Mouse (Mus musculus): ENCODE results near the gene Tldc1. TPM values are rescaled to one million over a fixed set of nuclear protein-coding genes. Genes with fewer than 3 reads are reported as not detected.

The Tldc1 gene
- polyA plus RNA-seq, 1 experiment from 2014 or later, result 5.4 TPM

DNA sequence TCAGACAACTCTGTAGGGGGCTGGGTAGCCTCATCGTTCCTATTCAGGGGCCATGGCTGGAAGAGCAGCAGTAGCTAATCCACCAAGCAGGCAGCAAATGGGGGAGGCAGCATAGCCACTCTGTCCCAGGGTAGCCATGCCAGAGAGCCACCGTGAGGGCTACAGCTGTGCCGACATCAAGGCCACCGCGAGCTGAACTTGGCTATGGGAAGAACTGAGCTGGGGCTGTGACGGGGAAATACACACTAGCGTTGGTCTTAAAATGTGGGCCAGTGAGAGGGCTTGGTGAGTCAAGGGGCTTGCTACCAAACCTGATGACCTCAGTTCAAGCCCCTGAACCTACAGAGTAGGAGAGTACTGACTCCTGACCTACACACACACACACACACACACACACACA is 6.5 kb upstream of the Tldc1 start:
- Histone ChIP-seq H3K27ac (replicated peaks; ENCODE audit: low read depth, low read length) (no peak overlapping the region), H3K4me3 (ENCODE audit: low read depth, low read length) (no peak overlapping the region), H3K36me3 (ENCODE audit: control insufficient read depth, insufficient read depth, low read length) (no peaks in the 10 kb centered on the region), H3K4me2 (ENCODE audit: low read depth, low read length) (no peak overlapping the region), H3K9ac (ENCODE audit: low read depth, low read length) (no peak overlapping the region), H3K9me3 (ENCODE audit: control insufficient read depth, low read length) (no peaks in the 10 kb centered on the region), H3K4me1 (ENCODE audit: control insufficient read depth, insufficient read depth, low read length) (no peaks in the 10 kb centered on the region), H3K27me3 (replicated peaks; ENCODE audit: control insufficient read depth, insufficient read depth, low read length) (no peaks in the 10 kb centered on the region)
- DNase-seq (ENCODE audit: low spot score) (no peak), ATAC-seq (ENCODE audit: low read depth) (no peak)
- 73% methylated on average over 7 of the region's 7 CpGs for WGBS

DNA sequence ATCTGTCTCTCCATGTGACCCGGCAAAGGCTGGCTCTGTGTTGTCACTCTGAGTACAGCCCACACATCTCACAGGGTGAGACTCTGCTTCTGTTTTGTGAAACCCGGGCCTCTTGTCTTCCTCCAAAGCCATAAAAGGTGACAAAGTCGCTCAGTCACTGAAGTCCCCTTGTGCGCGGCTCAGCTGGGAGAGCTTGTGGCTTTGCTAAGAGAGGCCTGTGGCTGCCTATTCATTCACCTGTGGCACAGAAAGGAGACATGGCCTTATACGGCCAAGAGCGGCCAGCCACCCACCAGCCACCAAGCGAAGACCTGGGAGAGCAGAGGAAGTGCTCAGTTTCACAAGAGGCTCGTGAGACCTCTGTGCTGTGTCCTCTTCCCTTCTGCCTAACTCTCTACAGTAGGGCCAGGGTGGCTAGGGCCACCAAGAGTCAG is 5.9 kb upstream of the Tldc1 start:
- no peak overlapping the region for H3K4me3 ChIP-seq (ENCODE audit: low read depth, low read length)
- ATAC-seq (ENCODE audit: low read depth) (no peak), DNase-seq (ENCODE audit: low spot score) (no peak)
- no peaks in the 10 kb centered on the region for H3K9me3 ChIP-seq (ENCODE audit: control insufficient read depth, low read length)
- no peak overlapping the region for H3K9ac ChIP-seq (ENCODE audit: low read depth, low read length)
- no peaks in the 10 kb centered on the region for H3K4me1 ChIP-seq (ENCODE audit: control insufficient read depth, insufficient read depth, low read length)
- no peaks in the 10 kb centered on the region for H3K27me3 ChIP-seq (replicated peaks; ENCODE audit: control insufficient read depth, insufficient read depth, low read length)
- no peaks in the 10 kb centered on the region for H3K36me3 ChIP-seq (ENCODE audit: control insufficient read depth, insufficient read depth, low read length)
- H3K27ac ChIP-seq (replicated peaks; ENCODE audit: low read depth, low read length), result no peak overlapping the region
- no peak overlapping the region for H3K4me2 ChIP-seq (ENCODE audit: low read depth, low read length)
- 58% methylated on average over 9 of the region's 9 CpGs for WGBS

DNA sequence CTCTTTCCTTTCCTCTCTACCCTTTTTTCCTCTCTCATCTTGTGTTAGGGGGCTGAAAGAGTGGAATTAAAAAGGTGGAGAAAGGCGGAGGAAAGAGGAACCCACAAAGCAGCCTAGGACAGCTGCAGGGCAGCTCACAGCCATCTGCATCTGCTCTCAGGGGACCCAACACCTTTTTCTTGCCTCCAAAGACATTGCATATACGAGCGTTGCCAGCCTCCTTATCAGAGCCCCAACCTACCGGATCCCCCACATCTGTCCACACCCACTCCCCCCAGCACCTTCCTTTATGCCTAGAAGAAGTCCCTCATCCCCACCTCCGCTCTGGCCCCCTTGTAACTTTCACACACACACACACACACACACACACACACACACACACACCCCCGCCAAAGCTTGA is 5.4 kb upstream of the Tldc1 start:
- Histone ChIP-seq H3K4me1 (ENCODE audit: control insufficient read depth, insufficient read depth, low read length) (peaks cover 3% of the 10 kb centered on the region; the same call in 1 of the 2 replicates), H3K36me3 (ENCODE audit: control insufficient read depth, insufficient read depth, low read length) (no peaks in the 10 kb centered on the region), H3K27me3 (replicated peaks; ENCODE audit: control insufficient read depth, insufficient read depth, low read length) (no peaks in the 10 kb centered on the region), H3K4me2 (ENCODE audit: low read depth, low read length) (no peak overlapping the region), H3K4me3 (ENCODE audit: low read depth, low read length) (no peak overlapping the region), H3K9ac (ENCODE audit: low read depth, low read length) (no peak overlapping the region), H3K9me3 (ENCODE audit: control insufficient read depth, low read length) (no peaks in the 10 kb centered on the region), H3K27ac (replicated peaks; ENCODE audit: low read depth, low read length) (no peak overlapping the region)
- ATAC-seq (ENCODE audit: low read depth), result no peak
- 73% methylated on average over 6 of the region's 6 CpGs for WGBS
- DNase-seq (ENCODE audit: low spot score), result no peak

GRCm38 (mm10) chr8:119782715-119783114 is 4.5 kb upstream of the Tldc1 start:
- Histone ChIP-seq H3K4me2 (ENCODE audit: low read depth, low read length) (no peak overlapping the region), H3K4me1 (ENCODE audit: control insufficient read depth, insufficient read depth, low read length) (peaks cover 6% of the 10 kb centered on the region), H3K27me3 (replicated peaks; ENCODE audit: control insufficient read depth, insufficient read depth, low read length) (no peaks in the 10 kb centered on the region), H3K27ac (replicated peaks; ENCODE audit: low read depth, low read length) (no peak overlapping the region), H3K4me3 (ENCODE audit: low read depth, low read length) (no peak overlapping the region), H3K9me3 (ENCODE audit: control insufficient read depth, low read length) (no peaks in the 10 kb centered on the region), H3K36me3 (ENCODE audit: control insufficient read depth, insufficient read depth, low read length) (no peaks in the 10 kb centered on the region), H3K9ac (ENCODE audit: low read depth, low read length) (no peak overlapping the region)
- DNase-seq (ENCODE audit: low spot score) (peak; percentile 89), ATAC-seq (ENCODE audit: low read depth) (no peak)
- WGBS, result 8% methylated on average over 5 of the region's 5 CpGs

DNA sequence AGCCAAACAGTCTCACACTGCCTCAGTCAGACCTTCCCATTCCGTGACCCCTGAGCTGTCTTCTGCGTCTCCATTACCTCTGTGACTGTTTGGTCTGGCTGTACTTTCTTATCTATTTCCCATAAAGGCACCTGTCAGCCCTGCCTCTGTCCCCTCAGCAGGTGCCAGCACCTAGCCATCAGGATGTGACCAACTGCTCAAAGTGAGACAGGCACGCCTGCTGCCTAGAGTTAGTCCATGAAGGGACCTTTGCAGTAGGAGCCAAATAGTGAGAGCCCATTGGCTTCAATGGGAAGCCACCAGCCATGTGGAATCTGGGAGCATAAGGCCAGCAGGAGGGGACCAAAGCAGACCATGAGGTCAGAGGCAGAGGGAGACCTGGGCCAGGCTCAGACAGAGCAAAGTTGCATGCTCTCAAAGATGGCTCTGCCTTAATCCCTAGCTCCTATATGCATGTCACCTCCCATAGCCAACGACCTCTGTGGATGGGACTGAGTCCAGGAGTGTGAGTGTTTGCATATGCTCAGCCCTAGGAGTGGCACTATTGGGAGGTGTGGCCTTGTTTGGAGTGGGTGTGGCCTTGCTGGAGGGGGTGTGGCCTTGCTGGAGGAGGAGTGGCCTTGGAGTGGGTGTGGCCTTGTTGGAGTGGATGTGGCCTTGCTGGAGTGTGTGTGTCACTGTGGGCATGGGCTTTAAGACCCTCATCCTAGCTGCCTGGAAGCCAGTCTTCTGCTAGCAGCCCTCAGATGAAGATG is 3.0 kb upstream of the Tldc1 start:
- WGBS, result 72% methylated on average over 4 of the region's 4 CpGs
- Histone ChIP-seq H3K27ac (replicated peaks; ENCODE audit: low read depth, low read length) (no peak overlapping the region), H3K27me3 (replicated peaks; ENCODE audit: control insufficient read depth, insufficient read depth, low read length) (no peaks in the 10 kb centered on the region), H3K4me3 (ENCODE audit: low read depth, low read length) (no peak overlapping the region), H3K4me2 (ENCODE audit: low read depth, low read length) (no peak overlapping the region), H3K9ac (ENCODE audit: low read depth, low read length) (no peak overlapping the region), H3K4me1 (ENCODE audit: control insufficient read depth, insufficient read depth, low read length) (peaks cover 10% of the 10 kb centered on the region), H3K9me3 (ENCODE audit: control insufficient read depth, low read length) (no peaks in the 10 kb centered on the region), H3K36me3 (ENCODE audit: control insufficient read depth, insufficient read depth, low read length) (no peaks in the 10 kb centered on the region)
- no peak for ATAC-seq (ENCODE audit: low read depth)
- DNase-seq (ENCODE audit: low spot score), result no peak

- WGBS, result 76% methylated on average over 9 of the region's 9 CpGs
- peaks cover 10% of the 10 kb centered on the region for H3K4me1 ChIP-seq (ENCODE audit: control insufficient read depth, insufficient read depth, low read length)
- no peaks in the 10 kb centered on the region for H3K9me3 ChIP-seq (ENCODE audit: control insufficient read depth, low read length)
- H3K9ac ChIP-seq (ENCODE audit: low read depth, low read length), result no peak overlapping the region
- no peaks in the 10 kb centered on the region for H3K27me3 ChIP-seq (replicated peaks; ENCODE audit: control insufficient read depth, insufficient read depth, low read length)
- H3K27ac ChIP-seq (replicated peaks; ENCODE audit: low read depth, low read length), result no peak overlapping the region
- H3K36me3 ChIP-seq (ENCODE audit: control insufficient read depth, insufficient read depth, low read length), result no peaks in the 10 kb centered on the region
- H3K4me2 ChIP-seq (ENCODE audit: low read depth, low read length), result no peak overlapping the region
- no peak for ATAC-seq (ENCODE audit: low read depth)
- no peak overlapping the region for H3K4me3 ChIP-seq (ENCODE audit: low read depth, low read length)
- DNase-seq (ENCODE audit: low spot score), result no peak
Observed at GRCm38 (mm10) chr8:119780402-119781049, 2.3 kb upstream of the Tldc1 start.

- Histone ChIP-seq H3K4me3 (ENCODE audit: low read depth, low read length) (peak overlapping the region; percentile 60; the same call in 1 of the 2 replicates), H3K9ac (ENCODE audit: low read depth, low read length) (no peak overlapping the region), H3K27ac (replicated peaks; ENCODE audit: low read depth, low read length) (peak overlapping the region; percentile 76; the same call in 1 of the 2 replicates), H3K27me3 (replicated peaks; ENCODE audit: control insufficient read depth, insufficient read depth, low read length) (no peaks in the 10 kb centered on the region), H3K9me3 (ENCODE audit: control insufficient read depth, low read length) (no peaks in the 10 kb centered on the region), H3K4me1 (ENCODE audit: control insufficient read depth, insufficient read depth, low read length) (peaks cover 10% of the 10 kb centered on the region), H3K4me2 (ENCODE audit: low read depth, low read length) (peak overlapping the region; percentile 90), H3K36me3 (ENCODE audit: control insufficient read depth, insufficient read depth, low read length) (no peaks in the 10 kb centered on the region)
- WGBS, result 23% methylated on average over 14 of the region's 14 CpGs
- peak; percentile 4; the same call in 1 of the 2 replicates for ATAC-seq (ENCODE audit: low read depth)
- DNase-seq (ENCODE audit: low spot score), result peak; percentile 89
Observed at GRCm38 (mm10) chr8:119779013-119779737, 959 bp upstream of the Tldc1 start.

DNA sequence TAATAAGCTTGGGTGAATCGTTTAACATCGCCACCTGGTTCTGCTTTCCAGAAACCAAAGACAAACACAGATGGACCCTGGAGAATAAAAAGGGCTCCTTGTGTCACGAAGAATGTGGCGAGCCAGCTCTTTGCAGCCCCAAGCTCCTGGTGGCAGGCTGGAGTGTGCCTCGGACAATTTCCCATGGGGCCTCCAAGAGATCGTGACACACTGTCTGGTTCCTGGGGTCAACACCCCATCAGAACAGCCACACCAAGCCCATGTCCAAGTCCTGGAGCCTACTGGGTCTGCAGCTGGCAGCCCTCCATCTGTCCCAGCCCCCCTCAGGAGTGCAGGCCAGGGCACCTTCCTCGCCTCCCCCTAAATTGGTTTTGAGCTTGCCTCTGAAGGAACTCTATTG is 451 bp downstream of the Tldc1 start:
- Histone ChIP-seq H3K4me3 (ENCODE audit: low read depth, low read length) (peak overlapping the region; percentile 60), H3K27me3 (replicated peaks; ENCODE audit: control insufficient read depth, insufficient read depth, low read length) (no peaks in the 10 kb centered on the region), H3K27ac (replicated peaks; ENCODE audit: low read depth, low read length) (peak overlapping the region; percentile 76), H3K9me3 (ENCODE audit: control insufficient read depth, low read length) (no peaks in the 10 kb centered on the region), H3K9ac (ENCODE audit: low read depth, low read length) (peak overlapping the region; percentile 72), H3K4me2 (ENCODE audit: low read depth, low read length) (peak overlapping the region; percentile 90), H3K36me3 (ENCODE audit: control insufficient read depth, insufficient read depth, low read length) (no peaks in the 10 kb centered on the region), H3K4me1 (ENCODE audit: control insufficient read depth, insufficient read depth, low read length) (peaks cover 10% of the 10 kb centered on the region)
- no peak; the same call in 1 of the 2 replicates for ATAC-seq (ENCODE audit: low read depth)
- DNase-seq (ENCODE audit: low spot score), result peak; percentile 45
- 9% methylated on average over 7 of the region's 7 CpGs for WGBS

Data from embryonic facial prominence, embryonic 14.5 days (tissue).